Mouse (Mus musculus) heart, postnatal 14 days (tissue): Measurements from ENCODE around the gene Eml6. TPM values are rescaled to one million over a fixed set of nuclear protein-coding genes. Genes with fewer than 3 reads are reported as not detected.

Experiments used
- DNase-seq, 2 experiments: peaks; one replicate each; pipeline ENCODE4 v3.0.0; 2021 to 2022
- intact Hi-C: fragments of 180-260 bp; cut with DNase I; formaldehyde crosslinking; loops from one replicate; pipeline ENCODE4 v1.15.1; 2025
- total RNA-seq, 2 experiments: library from RNA; stranded (reverse); gene quantifications; 2 replicates each; pipeline ENCODE4 v1.2.3; 2021

Eml6 gene
- total RNA-seq, 2 experiments from 2014 or later: 1.8 to 2.2 TPM

- intact Hi-C loops: loop anchor here (10.0 kb wide), 1 partner anchor 1565 kb away; no protein-coding TSS in a partner anchor
- no peak for DNase-seq
Measured at GRCm38 (mm10) chr11:29799839-29800238, 226.0 kb downstream of the Eml6 start.

- DNase-seq: no peak
- intact Hi-C loops: loop anchor here (10.0 kb wide), 1 partner anchor 1570 kb away; no protein-coding TSS in a partner anchor
Measured at GRCm38 (mm10) chr11:29795106-29795505, 230.7 kb downstream of the Eml6 start.

- intact Hi-C loops: loop anchor here (10.0 kb wide), 1 partner anchor 1570 kb away; no protein-coding TSS in a partner anchor
- DNase-seq: no peak
Measured at GRCm38 (mm10) chr11:29794475-29794874, 231.4 kb downstream of the Eml6 start.

- intact Hi-C loops: loop anchor here (10.0 kb wide), 1 partner anchor 1574 kb away; no protein-coding TSS in a partner anchor
- DNase-seq: no peak
Measured at GRCm38 (mm10) chr11:29790796-29791195, 235.0 kb downstream of the Eml6 start.

- DNase-seq: no peak
- intact Hi-C loops: no loop called here
Measured at GRCm38 (mm10) chr11:29788921-29789638, 236.8 kb downstream of the Eml6 start.

- intact Hi-C loops: no loop called here
- no peak for DNase-seq
Measured at GRCm38 (mm10) chr11:29788499-29788898, 237.3 kb downstream of the Eml6 start.

- intact Hi-C loops: no loop called here
- no peak for DNase-seq
Measured at GRCm38 (mm10) chr11:29787473-29787872, 238.4 kb downstream of the Eml6 start.

GRCm38 (mm10) chr11:29786583-29787219 is 239.1 kb downstream of the Eml6 start:
- no peak for DNase-seq
- intact Hi-C loops: no loop called here

- intact Hi-C loops: no loop called here
- DNase-seq: no peak
Measured at GRCm38 (mm10) chr11:29779409-29780026, 246.3 kb downstream of the Eml6 start.

GRCm38 (mm10) chr11:29778936-29779335 is 246.9 kb downstream of the Eml6 start:
- intact Hi-C loops: no loop called here
- DNase-seq: no peak

GRCm38 (mm10) chr11:29777964-29778363 is 247.9 kb downstream of the Eml6 start:
- intact Hi-C loops: no loop called here
- DNase-seq: peak; percentile 72 to 80

GRCm38 (mm10) chr11:29774760-29775159 is 251.1 kb downstream of the Eml6 start:
- no peak for DNase-seq
- intact Hi-C loops: no loop called here

GRCm38 (mm10) chr11:29774296-29774695 is 251.5 kb downstream of the Eml6 start:
- intact Hi-C loops: no loop called here
- no peak for DNase-seq

GRCm38 (mm10) chr11:29772279-29772678 is 253.6 kb downstream of the Eml6 start:
- intact Hi-C loops: no loop called here
- peak; percentile 3 to 14 for DNase-seq

GRCm38 (mm10) chr11:29770666-29771400 is 255.0 kb downstream of the Eml6 start:
- no peak for DNase-seq
- intact Hi-C loops: no loop called here

- intact Hi-C loops: no loop called here
- DNase-seq: no peak
Measured at GRCm38 (mm10) chr11:29768523-29768922, 257.3 kb downstream of the Eml6 start.

- DNase-seq: no peak
- intact Hi-C loops: no loop called here
Measured at GRCm38 (mm10) chr11:29766313-29766982, 259.4 kb downstream of the Eml6 start.

- intact Hi-C loops: no loop called here
- DNase-seq: no peak
Measured at GRCm38 (mm10) chr11:29765063-29765462, 260.8 kb downstream of the Eml6 start.

- intact Hi-C loops: no loop called here
- no peak for DNase-seq
Measured at GRCm38 (mm10) chr11:29762768-29763167, 263.1 kb downstream of the Eml6 start.

- intact Hi-C loops: no loop called here
- no peak for DNase-seq
Measured at GRCm38 (mm10) chr11:29761387-29761786, 264.4 kb downstream of the Eml6 start.
